Mouse (Mus musculus) embryonic facial prominence, embryonic 12.5 days (tissue): ENCODE results near the gene Dennd1b. TPM values are rescaled to one million over a fixed set of nuclear protein-coding genes. Genes with fewer than 3 reads are reported as not detected.

ENCODE experiments used
- ATAC-seq: fragments of 200-750 bp; cut with Nextera tagmentation; 2 replicates; pipeline ENCODE4 v1.8.0; 2017; ENCODE audit not compliant: insufficient number of reproducible peaks, insufficient read depth, low FRiP score, low TSS enrichment
- H3K27ac ChIP-seq: fragments of 300-500 bp; sonication (generic); 2 replicates; pipeline ENCODE4 v1.5.1; 2016; ENCODE audit warnings: mild to moderate bottlenecking
- H3K27me3 ChIP-seq: fragments of 300-500 bp; sonication (generic); 2 replicates; pipeline ENCODE4 v1.6.1; 2016; ENCODE audit warnings: mild to moderate bottlenecking, moderate library complexity
- H3K36me3 ChIP-seq: fragments of 300-500 bp; sonication (generic); 2 replicates; pipeline ENCODE4 v1.6.1; 2016; ENCODE audit warnings: mild to moderate bottlenecking
- H3K4me1 ChIP-seq: fragments of 300-500 bp; sonication (generic); 2 replicates; pipeline ENCODE4 v1.6.1; 2016
- H3K4me2 ChIP-seq: fragments of 300-500 bp; sonication (generic); replicated peaks from 2 replicates; pipeline ENCODE4 v1.6.1; 2016; ENCODE audit warnings: mild to moderate bottlenecking, moderate library complexity
- H3K4me3 ChIP-seq: fragments of 300-500 bp; sonication (generic); 2 replicates; pipeline ENCODE4 v1.5.1; 2016; ENCODE audit warnings: mild to moderate bottlenecking
- H3K9ac ChIP-seq: fragments of 300-500 bp; sonication (generic); 2 replicates; pipeline ENCODE4 v1.6.1; 2016; ENCODE audit warnings: mild to moderate bottlenecking, moderate library complexity
- H3K9me3 ChIP-seq: fragments of 300-500 bp; sonication (generic); 2 replicates; pipeline ENCODE4 v1.6.1; 2016; ENCODE audit warnings: mild to moderate bottlenecking, moderate library complexity
- WGBS: fragments of 180-500 bp; shearing (Covaris S2); methylation state at CpG from one replicate; pipeline ENCODE4 v1.1.7; 2016; 5-methylcytosine and 5-hydroxymethylcytosine counted together
- polyA plus RNA-seq: library from polyadenylated mRNA; unstranded; fragments of >200 nt; fragmentation: Nextera tagmentation; extraction: Ambion mirVana; gene quantifications from 2 replicates; pipeline ENCODE4 v1.2.1, GENCODE M21; 2016

The Dennd1b gene
- polyA plus RNA-seq, 1 experiment from 2014 or later: 7.5 TPM

DNA sequence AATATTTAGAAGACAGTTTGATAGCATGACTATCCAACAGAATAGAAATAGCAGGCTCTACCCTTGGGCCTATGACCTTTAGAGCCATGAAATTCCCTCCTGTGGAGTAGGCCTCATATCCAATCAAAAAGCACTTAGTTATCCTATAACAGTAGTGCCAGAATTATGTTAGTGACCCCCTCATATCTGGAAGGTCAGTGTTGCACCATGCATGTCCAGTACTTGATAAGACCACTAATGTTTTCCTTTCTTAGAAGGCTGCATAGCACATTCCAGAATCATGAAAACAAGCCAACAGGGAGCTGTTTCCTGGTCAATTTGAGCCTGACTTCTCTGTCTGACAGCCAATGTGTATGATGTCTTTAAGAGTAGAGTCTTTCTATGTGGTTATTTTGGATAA lies 66.3 kb downstream of the Dennd1b start:
- Histone ChIP-seq H3K27me3 (no peaks in the 10 kb centered on the region), H3K4me3 (no peak overlapping the region), H3K9ac (no peak overlapping the region), H3K9me3 (no peaks in the 10 kb centered on the region), H3K27ac (no peak overlapping the region), H3K4me1 (no peaks in the 10 kb centered on the region), H3K36me3 (no peaks in the 10 kb centered on the region), H3K4me2 (no peak overlapping the region)
- no peak for ATAC-seq

DNA sequence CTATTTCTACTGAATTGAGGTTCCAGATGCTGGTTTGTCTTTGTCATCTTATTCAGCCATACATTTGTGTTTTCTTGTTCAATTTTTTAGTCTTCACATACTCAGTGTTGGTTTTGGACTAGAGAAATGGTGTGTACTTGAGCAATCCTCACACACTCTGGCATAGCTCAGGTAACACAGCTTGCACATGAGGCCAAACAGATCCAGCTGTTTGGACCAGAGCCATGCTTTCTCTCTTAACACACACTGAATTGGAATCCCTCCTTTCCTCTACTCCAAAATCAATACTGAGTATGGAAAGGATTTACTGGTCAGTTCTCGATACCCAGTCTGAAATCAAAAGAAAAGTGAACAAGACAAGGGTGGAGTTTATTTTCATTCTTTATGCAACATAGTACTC lies 69.2 kb downstream of the Dennd1b start:
- H3K4me1 ChIP-seq: no peaks in the 10 kb centered on the region
- H3K9me3 ChIP-seq: no peaks in the 10 kb centered on the region
- no peaks in the 10 kb centered on the region for H3K27me3 ChIP-seq
- no peak overlapping the region for H3K27ac ChIP-seq
- H3K4me3 ChIP-seq: no peak overlapping the region
- 71% methylated on average over 1 of the region's 1 CpGs for WGBS
- H3K36me3 ChIP-seq: no peaks in the 10 kb centered on the region
- H3K9ac ChIP-seq: no peak overlapping the region
- H3K4me2 ChIP-seq: no peak overlapping the region
- ATAC-seq: no peak

DNA sequence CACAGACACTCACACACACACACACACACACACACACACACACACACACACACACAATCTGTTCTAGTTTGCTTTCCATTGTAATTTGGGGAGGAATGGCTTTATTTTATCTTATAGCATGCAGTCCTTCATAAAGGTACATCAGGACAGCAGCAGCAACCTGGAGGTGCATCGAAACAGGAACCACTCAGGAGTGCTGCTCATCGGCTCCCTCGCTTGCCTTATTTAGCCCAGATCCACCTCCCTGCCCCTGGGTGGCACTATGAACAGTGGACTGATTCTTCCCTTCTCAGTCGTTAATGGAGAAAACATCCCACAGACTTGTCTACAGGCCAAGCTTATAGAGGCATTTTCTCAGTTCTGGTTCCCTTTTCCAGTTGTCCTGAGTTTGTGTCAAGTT lies 71.9 kb downstream of the Dennd1b start:
- Histone ChIP-seq H3K4me2 (no peak overlapping the region), H3K4me3 (no peak overlapping the region), H3K27ac (no peak overlapping the region), H3K36me3 (no peaks in the 10 kb centered on the region), H3K9ac (no peak overlapping the region), H3K27me3 (no peaks in the 10 kb centered on the region), H3K9me3 (no peaks in the 10 kb centered on the region), H3K4me1 (no peaks in the 10 kb centered on the region)
- ATAC-seq: no peak
- 61% methylated on average over 4 of the region's 4 CpGs for WGBS

DNA sequence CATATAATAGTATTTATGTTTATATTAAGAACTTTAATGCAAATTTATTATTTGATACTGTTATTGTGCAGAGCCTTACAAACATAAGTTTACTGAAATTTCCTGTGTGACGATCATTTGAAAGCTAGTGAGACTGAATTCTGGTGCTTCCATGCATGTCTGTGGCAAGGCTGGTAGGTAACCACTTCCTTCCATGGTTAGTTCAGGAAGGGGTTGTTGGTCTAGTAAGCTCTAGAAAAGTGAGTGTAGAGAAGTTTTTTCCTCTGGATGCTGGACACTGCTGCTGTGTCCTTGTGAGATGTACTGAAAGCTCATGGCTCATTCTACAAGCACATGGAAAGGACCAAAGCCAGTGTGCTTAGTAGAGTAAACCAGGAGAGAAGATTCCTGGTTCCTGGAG lies 73.1 kb downstream of the Dennd1b start:
- Histone ChIP-seq H3K9ac (no peak overlapping the region), H3K9me3 (no peaks in the 10 kb centered on the region), H3K27ac (no peak overlapping the region), H3K36me3 (no peaks in the 10 kb centered on the region), H3K4me2 (no peak overlapping the region), H3K4me1 (no peaks in the 10 kb centered on the region), H3K27me3 (no peaks in the 10 kb centered on the region), H3K4me3 (no peak overlapping the region)
- no peak for ATAC-seq
- WGBS: 85% methylated on average over 1 of the region's 1 CpGs

DNA sequence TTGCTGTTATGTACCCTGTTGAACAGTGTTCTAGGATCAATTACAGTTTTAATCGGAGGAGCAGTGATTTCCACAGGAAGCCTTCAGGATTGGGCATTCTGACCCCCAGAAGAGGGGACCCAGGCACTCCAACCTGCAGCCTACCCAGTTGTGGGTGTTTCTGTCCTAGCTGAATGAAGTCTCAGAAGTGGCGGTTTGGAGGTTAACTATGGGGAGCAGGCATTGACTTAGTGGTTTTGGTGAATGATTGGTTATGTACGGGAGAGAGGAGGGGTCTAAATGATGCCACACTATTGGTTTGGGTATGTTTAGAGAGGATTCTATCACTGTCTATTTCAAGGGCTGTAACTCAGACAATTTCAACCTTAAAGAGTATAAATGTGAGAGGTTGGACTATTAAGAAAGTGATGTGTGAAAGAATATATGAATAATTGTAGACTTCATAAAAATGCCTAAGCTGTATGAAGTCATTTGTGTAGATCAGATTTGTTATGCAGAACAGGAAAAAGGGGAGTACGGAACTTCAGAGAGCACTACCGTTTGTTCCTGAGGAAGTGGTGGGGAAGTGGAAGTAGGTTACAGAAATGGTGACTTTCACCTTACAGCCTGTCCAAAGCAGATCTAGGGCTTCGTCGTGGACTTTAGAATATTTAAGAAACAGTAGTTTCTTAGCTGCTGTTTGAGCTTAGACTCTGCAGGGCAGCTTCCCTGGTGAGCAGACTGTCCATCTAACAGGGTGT lies 73.7 kb downstream of the Dennd1b start:
- Histone ChIP-seq H3K36me3 (no peaks in the 10 kb centered on the region), H3K27me3 (no peaks in the 10 kb centered on the region), H3K9me3 (no peaks in the 10 kb centered on the region), H3K4me2 (no peak overlapping the region), H3K4me3 (no peak overlapping the region), H3K9ac (no peak overlapping the region), H3K27ac (no peak overlapping the region), H3K4me1 (no peaks in the 10 kb centered on the region)
- no peak for ATAC-seq
- 48% methylated on average over 7 of the region's 7 CpGs for WGBS

DNA sequence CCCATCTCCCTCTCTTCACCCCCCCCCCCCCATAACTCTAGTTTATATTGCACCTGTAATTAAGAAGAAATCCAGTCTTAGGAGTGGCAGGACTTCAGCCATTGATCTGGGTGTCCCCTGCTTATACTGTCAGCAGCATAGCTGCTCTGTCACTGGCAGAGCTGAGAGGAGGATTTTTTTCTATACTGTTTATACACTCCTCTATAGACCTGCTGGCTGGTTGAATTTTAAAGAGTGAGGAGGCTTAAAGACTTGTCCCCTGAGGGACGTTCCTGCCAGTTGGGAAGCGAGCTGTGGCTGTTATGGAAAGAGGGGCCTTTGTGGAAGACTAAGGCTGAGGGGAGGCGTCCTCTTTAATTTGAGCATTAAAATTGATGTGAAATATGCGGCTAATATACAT lies 74.8 kb downstream of the Dennd1b start:
- Histone ChIP-seq H3K9me3 (no peaks in the 10 kb centered on the region), H3K27ac (no peak overlapping the region), H3K4me1 (no peaks in the 10 kb centered on the region), H3K36me3 (no peaks in the 10 kb centered on the region), H3K4me2 (no peak overlapping the region), H3K27me3 (no peaks in the 10 kb centered on the region), H3K9ac (no peak overlapping the region), H3K4me3 (no peak overlapping the region)
- WGBS: 26% methylated on average over 4 of the region's 4 CpGs
- peak; percentile 47; the same call in 1 of the 2 replicates for ATAC-seq

DNA sequence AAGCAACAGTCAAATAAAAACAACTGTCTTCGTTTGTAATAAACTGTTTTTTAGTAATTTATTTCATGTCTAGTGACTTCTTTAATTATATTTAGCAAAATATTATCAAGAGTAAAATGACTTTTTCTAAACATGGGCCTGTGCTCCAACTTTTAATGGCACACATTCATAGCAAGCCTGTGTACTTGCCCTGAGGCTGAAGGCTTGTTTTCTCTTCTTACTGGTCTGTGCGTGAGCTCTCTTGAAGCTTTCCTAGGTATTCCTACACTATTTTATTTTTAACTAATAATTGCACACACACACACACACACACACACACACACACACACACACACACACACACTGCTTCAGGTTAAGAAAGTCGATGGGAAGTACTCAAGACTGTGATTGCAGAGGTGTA lies 75.4 kb downstream of the Dennd1b start:
- H3K36me3 ChIP-seq: no peaks in the 10 kb centered on the region
- ATAC-seq: no peak
- H3K9me3 ChIP-seq: no peaks in the 10 kb centered on the region
- no peak overlapping the region for H3K4me3 ChIP-seq
- no peak overlapping the region for H3K9ac ChIP-seq
- no peak overlapping the region for H3K27ac ChIP-seq
- H3K4me2 ChIP-seq: no peak overlapping the region
- 41% methylated on average over 3 of the region's 3 CpGs for WGBS
- H3K27me3 ChIP-seq: no peaks in the 10 kb centered on the region
- no peaks in the 10 kb centered on the region for H3K4me1 ChIP-seq

DNA sequence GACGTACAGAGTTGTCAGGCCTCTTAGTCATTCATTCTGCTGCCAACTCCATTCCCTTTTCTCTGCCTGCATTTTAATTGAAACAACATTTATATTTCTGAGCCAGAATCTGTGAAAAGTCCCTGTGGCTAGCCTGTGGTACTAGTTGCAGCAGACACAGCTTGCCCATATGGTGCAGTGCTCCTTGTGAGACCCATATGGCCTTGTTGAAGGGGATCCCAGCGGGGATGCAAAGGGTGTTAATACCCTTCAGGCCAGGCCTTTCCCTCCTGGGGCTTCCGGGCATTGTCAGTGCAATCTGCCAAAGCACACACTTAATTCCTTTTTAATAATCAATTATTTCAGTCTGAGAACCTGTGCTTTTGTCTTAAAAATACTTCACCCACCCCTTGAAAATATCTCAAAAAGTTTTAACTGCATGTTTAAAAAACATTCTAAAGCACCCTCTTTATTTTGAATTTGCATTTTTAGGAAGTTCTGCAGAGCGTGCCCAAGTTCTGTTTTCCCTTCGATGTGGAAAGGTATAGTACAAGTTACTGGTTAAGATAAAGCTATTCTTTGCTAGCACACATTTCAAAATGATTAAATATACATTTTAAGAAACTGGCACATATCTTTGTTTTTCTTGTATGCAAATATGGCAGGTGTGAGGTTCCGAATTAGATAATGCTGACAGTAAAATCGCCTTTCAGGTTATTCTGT lies 76.4 kb downstream of the Dennd1b start:
- H3K36me3 ChIP-seq: no peaks in the 10 kb centered on the region
- H3K4me1 ChIP-seq: no peaks in the 10 kb centered on the region
- no peak overlapping the region for H3K4me3 ChIP-seq
- 58% methylated on average over 7 of the region's 7 CpGs for WGBS
- H3K27me3 ChIP-seq: no peaks in the 10 kb centered on the region
- ATAC-seq: no peak
- no peak overlapping the region for H3K9ac ChIP-seq
- H3K27ac ChIP-seq: no peak overlapping the region
- H3K4me2 ChIP-seq: no peak overlapping the region
- no peaks in the 10 kb centered on the region for H3K9me3 ChIP-seq

DNA sequence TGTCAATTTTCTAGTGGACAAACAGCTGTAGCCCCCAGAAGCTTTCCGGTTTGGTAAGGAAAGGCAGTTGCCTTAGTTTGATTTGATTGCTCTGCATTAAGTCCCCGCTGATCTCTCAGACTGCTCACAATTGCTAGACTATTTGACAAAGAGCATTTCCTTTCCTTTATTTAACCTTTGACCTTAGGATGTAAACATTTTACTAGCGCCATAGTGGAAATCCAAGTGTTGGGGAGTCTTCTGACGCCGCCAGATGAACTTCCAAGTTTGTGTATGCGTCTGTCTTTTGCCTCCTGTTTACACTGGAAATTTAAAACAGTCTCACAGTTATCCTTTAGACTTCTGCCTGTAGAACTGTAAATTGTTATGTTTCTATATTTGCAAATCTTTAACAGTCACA lies 85.8 kb downstream of the Dennd1b start:
- no peaks in the 10 kb centered on the region for H3K27me3 ChIP-seq
- no peak overlapping the region for H3K4me2 ChIP-seq
- 20% methylated on average over 6 of the region's 6 CpGs for WGBS
- no peak overlapping the region for H3K9ac ChIP-seq
- H3K36me3 ChIP-seq: no peaks in the 10 kb centered on the region
- H3K9me3 ChIP-seq: no peaks in the 10 kb centered on the region
- no peak for ATAC-seq
- no peak overlapping the region for H3K4me3 ChIP-seq
- no peaks in the 10 kb centered on the region for H3K4me1 ChIP-seq
- no peak overlapping the region for H3K27ac ChIP-seq

DNA sequence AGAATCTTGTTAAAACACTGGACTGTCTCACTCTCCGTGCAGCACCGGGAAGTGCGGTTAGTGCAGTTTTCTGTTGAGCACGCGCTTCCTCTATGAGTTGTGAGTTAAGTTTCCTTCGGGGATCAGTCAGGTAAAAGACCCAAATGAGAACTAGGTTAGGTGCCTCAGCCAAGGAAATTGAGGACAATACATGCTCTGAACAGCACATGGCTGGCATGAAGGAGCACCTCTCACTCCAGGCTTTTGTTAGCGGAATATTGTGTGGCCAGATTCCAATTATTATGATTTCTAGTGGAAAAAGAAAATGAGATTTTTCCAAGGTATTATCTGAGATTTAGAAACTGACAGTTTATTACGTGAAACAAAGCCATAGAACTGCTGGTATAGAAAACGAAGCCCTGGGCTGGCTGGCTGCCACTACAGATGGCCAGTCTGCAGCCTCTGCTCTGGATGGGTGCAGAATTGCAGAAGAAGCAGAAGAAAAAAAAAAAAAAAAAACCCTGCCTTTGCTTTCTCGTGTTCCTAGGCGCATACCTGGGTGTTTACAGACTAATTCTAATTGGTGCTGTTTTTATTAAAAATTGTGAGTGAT lies 86.7 kb downstream of the Dennd1b start:
- Histone ChIP-seq H3K4me2 (no peak overlapping the region), H3K4me1 (no peaks in the 10 kb centered on the region), H3K27ac (no peak overlapping the region), H3K4me3 (no peak overlapping the region), H3K27me3 (no peaks in the 10 kb centered on the region), H3K9ac (no peak overlapping the region), H3K9me3 (no peaks in the 10 kb centered on the region), H3K36me3 (no peaks in the 10 kb centered on the region)
- WGBS: 63% methylated on average over 11 of the region's 11 CpGs
- no peak for ATAC-seq

DNA sequence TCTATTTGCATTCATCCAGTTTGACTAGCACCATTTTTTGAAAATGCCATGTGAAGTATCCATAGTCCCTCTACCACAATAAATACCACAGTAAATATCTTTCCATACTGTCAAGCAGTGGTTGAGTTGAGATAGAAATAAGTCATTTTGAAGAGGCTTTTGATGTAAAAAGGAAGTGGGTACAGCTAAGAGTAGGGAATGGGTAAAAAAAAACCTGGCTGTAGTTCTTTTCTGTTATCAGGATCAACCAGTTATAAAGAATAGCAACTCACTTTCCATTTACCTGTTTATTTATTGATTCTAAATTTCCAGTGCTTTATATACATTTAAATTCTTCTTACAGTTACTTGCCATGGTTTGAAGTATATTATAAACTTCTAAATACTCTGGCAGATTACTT lies 89.8 kb downstream of the Dennd1b start:
- Histone ChIP-seq H3K4me1 (no peaks in the 10 kb centered on the region), H3K4me3 (no peak overlapping the region), H3K27ac (no peak overlapping the region), H3K9ac (no peak overlapping the region), H3K4me2 (no peak overlapping the region), H3K27me3 (no peaks in the 10 kb centered on the region), H3K9me3 (no peaks in the 10 kb centered on the region), H3K36me3 (no peaks in the 10 kb centered on the region)
- ATAC-seq: no peak

DNA sequence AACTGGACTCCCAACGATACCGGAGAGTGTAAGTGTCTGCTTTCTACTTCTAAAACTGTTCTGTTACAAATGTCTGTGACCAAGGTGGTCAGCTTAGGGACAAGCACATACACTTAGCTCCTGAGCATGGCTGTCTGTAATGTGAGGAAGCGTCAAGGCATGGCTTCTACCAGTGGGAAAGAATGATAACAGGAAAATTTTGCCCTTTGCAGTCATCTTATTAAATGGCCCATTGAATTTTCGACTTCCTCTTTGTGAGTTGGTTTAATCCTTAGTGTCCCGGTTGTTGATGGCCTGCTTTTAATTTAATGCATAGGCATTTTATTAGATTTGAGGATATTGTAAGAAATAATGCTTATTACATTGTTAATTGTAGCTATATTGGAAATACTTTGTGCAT lies 97.1 kb downstream of the Dennd1b start:
- H3K4me2 ChIP-seq: no peak overlapping the region
- no peak overlapping the region for H3K9ac ChIP-seq
- 81% methylated on average over 5 of the region's 5 CpGs for WGBS
- no peaks in the 10 kb centered on the region for H3K27me3 ChIP-seq
- H3K27ac ChIP-seq: no peak overlapping the region
- no peaks in the 10 kb centered on the region for H3K36me3 ChIP-seq
- no peak for ATAC-seq
- H3K9me3 ChIP-seq: no peaks in the 10 kb centered on the region
- no peak overlapping the region for H3K4me3 ChIP-seq
- no peaks in the 10 kb centered on the region for H3K4me1 ChIP-seq
